Mouse (Mus musculus) Muller cell, postnatal 12 days (primary cell): ENCODE data around the gene Gm10065.
A peak's percentile ranks its signal among the peaks of the same experiment; 100 is the strongest.
"Not testable (repeated sequence)": the region's sequence is repeated elsewhere in the genome, so short reads cannot be mapped to it uniquely, and the experiment has no call there.

Experiments
- DNase-seq: peaks from one replicate; pipeline ENCODE4 v3.0.0-alpha.2; 2015; ENCODE audit errors: inconsistent ontology term

Gm10065 gene

DNA sequence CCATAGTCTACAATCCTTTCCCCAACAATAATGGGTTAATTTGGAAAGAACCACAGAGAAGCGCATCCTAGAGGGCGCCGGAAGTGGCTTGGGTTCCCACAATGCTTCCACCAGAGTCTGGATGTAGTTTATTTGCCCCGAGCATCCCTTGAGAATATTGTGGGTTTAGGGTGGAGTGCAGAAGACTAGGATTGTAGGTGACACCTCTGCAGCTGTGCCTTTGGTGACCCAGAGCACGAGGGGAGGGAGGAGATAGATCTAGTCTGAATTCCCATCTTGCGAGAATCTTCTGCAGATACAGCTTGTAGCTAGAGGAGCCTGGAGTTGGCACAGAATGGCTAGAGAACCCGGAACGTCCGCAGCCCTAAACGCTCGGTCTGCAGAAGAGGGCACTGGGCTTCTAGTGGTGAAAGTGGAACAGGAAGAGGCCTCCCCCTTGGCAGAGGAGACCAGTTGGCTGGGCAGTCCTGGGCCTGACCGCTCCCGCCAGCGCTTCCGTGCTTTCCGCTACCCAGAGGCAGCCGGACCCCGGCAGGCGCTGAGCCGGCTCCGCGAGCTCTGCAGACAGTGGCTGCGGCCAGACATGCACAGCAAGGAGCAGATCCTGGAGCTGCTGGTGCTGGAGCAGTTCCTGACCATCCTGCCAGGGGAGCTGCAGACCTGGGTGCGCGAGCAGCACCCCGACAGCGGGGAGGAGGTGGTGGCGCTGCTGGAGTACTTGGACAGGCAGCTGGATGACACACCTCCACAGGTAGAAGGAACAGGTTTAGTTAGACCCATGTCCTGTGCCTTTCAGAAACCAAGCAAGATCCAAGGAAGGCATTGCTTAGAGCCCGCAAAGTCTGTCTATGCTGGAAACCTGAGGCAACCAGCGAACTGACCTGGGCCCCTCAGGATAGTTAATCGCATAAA is at the start of gene Gm10065, which contains the start of gene Zkscan4:
TSS of gene Gm10065 (minus strand) at position 683 of the 912 bp plus-strand sequence.
TSS of gene Zkscan4 (plus strand) at position 149 of the 912 bp plus-strand sequence.
- peak; percentile 78 for DNase-seq

DNA sequence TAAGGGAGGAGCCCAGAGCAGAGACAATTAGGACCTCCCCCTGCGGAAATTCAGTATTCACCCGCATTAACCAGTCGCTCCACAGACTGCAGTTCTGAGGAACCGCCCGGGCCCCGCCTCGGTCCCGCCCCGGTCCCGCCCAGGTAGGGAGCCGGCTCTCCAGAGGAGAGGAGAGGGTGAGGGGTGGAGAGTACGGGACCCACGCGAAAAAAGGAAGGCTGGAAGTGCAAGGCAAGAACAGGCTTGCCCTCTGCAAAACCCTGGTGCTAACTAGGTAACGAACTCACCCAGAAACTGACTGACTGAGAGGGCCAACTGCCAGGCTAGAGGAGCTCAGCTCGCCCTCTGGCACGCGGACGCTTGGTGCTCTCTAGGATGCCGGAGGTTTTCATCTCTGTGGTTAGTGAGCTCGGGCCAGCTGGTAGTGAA is 27.0 kb upstream of the Gm10065 start:
- DNase-seq = peak; percentile 98

DNA sequence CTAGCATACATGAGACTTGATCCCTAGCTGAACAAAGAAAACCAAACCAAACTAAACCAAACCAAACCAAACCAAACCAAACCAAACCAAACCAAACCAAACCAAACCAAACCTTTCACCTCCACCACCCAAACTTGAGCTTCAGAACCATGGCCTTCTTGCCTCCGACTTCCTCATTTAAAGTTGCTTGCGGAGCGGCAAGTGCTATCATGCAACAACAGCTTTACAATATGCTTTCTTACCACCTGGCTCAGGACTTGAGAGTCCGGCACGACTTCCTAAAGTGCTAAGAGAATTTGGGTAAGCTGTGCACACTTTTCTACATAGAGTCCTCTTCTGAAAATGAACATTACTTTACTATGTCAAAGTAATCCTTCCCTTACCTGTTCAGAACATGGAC is 23.1 kb upstream of the Gm10065 start:
- DNase-seq = no peak

DNA sequence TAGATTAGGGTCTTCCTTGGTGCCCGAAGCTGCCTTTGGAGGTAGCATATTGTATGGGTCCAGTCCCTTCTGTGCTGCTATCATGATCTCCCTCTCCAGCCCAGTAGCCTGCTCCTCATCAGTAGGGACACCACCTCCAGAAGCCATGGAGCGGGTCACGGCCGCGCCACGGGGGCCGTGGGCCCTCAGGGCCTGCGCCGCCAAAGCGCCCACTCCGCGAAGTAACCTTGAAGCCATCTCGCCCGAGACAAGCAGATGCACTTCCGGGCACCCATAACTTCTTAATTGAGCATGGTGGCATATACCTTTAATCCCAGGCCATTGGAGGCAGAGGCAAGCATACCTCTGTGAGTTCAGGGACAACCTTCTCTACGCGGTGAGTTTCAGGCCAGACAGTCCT is 21.9 kb upstream of the Gm10065 start, which contains the start of gene Gm11273:
TSS of gene Gm11273 (minus strand) at position 237 of the 400 bp plus-strand sequence.
- DNase-seq = not testable (repeated sequence)

GRCm38 (mm10) chr13:21495080-21495479 is 15.8 kb upstream of the Gm10065 start, which contains the start of gene AK157302:
TSS of gene AK157302 (plus strand) at chr13:21495223.
- DNase-seq = no peak

GRCm38 (mm10) chr13:21492847-21493246 is 13.6 kb upstream of the Gm10065 start:
- DNase-seq = peak; percentile 23

DNA sequence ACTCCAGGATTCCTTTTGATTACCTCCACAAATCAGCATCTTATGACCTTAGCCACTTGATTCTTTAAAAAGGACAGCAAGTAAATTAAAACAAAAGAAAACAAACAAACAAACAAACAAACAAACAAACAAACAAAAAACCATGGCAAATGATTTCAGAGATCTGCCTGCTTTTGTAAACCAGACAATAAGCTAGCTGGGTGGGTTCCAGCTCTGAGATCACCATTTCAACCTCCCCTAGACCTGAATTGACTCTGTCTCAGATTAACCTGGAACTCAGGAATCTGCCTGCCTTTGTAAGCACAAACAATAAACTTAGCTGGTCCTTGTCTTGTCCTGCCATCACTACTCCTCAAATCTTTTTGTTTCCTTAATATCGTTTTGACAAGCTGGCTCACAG is 7.6 kb upstream of the Gm10065 start:
- no peak for DNase-seq

GRCm38 (mm10) chr13:21472427-21472826 is 6.8 kb downstream of the Gm10065 start:
- no peak for DNase-seq

DNA sequence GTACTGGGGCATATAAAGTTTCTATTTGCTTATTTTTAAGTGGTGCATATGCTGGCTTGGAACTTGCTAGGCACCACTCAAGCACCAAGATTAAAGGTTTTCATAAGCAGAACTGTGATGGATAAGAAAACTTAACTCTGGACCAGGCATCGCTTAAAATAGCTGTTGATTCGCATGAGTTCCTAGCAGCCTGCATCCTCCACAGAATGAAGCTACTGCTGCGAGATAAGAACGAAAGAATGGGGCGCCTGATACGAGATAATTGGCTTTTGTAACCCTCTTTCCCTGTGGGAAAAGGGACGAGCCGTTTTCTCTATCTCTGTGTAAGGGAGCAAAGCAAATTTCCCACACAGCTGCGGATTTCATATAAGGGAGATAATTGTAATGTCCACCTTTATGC is 10.1 kb downstream of the Gm10065 start:
- DNase-seq = no peak

- peak; percentile 86 for DNase-seq
These were observed 10.9 kb downstream of the Gm10065 start, which contains the start of gene Nkapl for GRCm38 (mm10) chr13:21468061-21469019. TSS of gene Nkapl (minus strand) at chr13:21468509.

GRCm38 (mm10) chr13:21467336-21467735 is 11.9 kb downstream of the Gm10065 start:
- no peak for DNase-seq

DNA sequence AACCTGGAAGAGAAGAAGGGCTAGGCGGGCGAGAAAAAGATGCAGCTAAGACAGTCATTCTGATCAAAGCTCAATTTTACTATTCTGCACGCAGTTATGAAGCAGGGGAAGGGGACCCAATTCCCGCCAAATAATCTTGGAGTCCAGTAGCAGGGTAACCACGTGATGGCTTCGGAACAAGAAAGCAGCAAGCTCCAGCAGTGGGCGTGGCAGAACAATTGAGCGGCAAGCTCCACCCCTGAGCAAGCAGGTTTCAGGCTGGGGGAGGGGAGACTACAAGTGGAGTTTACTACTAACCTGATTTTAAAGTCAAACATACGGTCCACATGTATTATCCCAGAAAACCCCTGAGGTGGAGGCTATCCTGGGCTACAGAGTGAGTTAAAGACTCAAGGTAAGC is 16.7 kb downstream of the Gm10065 start:
- DNase-seq = not testable (repeated sequence)

DNA sequence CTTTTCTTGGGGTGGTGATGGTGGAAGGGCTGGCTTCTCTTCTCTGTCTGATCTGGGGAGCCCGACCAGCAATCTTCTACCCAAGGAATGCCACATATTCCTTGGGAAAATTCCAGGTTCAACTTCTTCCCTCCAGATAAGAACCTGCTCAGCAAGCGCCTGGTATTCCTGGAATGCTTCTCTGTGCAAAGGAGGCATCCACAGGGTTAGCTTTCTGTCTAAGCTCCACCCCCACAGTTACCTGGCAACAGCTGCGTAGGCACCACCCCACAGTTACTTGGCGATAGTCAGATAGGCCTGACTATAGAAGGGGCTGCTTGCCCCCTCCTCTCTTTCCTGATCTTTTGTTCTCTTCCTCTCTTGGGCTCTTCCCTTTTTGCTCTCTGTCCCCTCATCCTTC is 22.9 kb downstream of the Gm10065 start:
- DNase-seq = no peak

GRCm38 (mm10) chr13:21454133-21454532 is 25.1 kb downstream of the Gm10065 start:
- DNase-seq = no peak

DNA sequence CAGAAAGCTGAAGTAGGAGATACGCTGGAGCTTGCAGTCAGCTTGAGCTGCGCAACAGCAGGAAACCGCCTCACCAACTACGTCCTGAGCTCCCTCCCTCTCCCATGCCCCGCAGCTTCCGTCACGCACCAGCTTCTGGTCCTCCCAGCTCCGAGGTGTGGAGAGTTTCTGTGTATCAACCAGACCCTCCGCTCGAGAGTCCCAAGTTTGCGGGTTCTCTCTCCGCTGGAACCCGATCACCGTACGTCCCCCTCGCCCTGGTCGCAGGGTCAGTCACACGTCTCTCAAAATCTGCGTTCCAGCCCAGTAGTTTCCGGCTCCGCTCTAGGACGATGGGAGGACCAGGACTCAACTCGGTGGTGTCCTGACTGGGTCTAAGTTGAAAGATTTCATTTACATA is 25.8 kb downstream of the Gm10065 start, which contains the start of gene Zscan26:
TSS of gene Zscan26 (minus strand) at position 282 of the 400 bp plus-strand sequence.
- peak; percentile 90 for DNase-seq

DNA sequence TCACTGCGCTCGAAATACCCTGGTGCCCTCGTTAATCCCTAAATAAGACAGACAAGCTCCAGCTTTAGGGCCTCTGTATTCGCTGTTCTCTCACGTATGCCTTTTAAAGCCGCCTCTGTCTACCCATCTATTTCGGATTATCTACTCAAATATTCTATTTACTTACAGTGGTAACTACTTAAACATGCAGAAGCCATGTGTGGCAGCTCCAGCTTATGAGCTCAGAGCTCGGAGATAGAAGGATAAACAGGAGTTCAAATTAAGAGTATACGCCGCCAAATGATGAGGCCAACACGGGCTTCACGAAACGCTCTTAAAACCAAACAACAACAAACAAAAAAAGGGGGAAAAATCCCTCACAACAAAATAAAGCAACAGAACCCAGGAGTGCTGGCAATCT is 26.2 kb downstream of the Gm10065 start:
- peak; percentile 62 for DNase-seq

GRCm38 (mm10) chr13:21447856-21448614 is 31.2 kb downstream of the Gm10065 start:
- no peak for DNase-seq

GRCm38 (mm10) chr13:21446796-21447195 is 32.4 kb downstream of the Gm10065 start:
- no peak for DNase-seq

DNA sequence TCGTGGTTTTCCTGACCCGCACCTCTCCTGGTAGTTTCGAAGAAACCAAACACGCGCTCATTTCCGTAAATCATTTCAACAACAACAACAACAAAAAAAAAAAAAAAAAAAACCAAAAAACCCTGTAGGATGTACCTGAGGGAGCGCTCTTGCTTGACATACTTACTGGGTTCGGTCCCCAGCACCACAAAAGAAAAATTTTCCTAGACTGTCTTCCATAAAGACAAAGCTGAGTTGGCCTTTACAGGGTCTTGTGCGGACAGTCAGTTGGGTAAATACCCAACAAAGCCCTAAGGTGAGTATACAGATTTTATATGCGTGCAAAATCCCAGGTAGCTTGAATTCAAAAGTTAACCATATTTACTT is 38.1 kb downstream of the Gm10065 start:
- DNase-seq = no peak

- DNase-seq = peak; percentile 71
These were observed 38.6 kb downstream of the Gm10065 start, which contains the start of gene Pgbd1 for GRCm38 (mm10) chr13:21440503-21441206. TSS of gene Pgbd1 (minus strand) at chr13:21441058.
